Mouse (Mus musculus) liver, adult 2 months (tissue): ENCODE results near the gene Crim1.

ENCODE experiments used
- CTCF ChIP-seq: fragments of 200-500 bp; IDR thresholded peaks from 2 replicates; pipeline ENCODE4 v1.5.1; 2011; ENCODE audit warnings: low read depth, low read length, control low read depth
- POLR2A ChIP-seq: fragments of 200-500 bp; IDR thresholded peaks from 2 replicates; pipeline ENCODE4 v1.6.1; 2011; ENCODE audit warnings: low read length, control low read depth; ENCODE audit not compliant: insufficient read depth; ENCODE audit errors: extremely low read depth

- TF ChIP-seq CTCF (no peak), POLR2A (no peak)
These were observed 48.1 kb downstream of the Crim1 start for GRCm38 (mm10) chr17:78248197-78248596.
